Mouse (Mus musculus) kidney, postnatal 0 days (tissue): ENCODE data around the gene Eri3. TPM values are rescaled to one million over a fixed set of nuclear protein-coding genes. Genes with fewer than 3 reads are reported as not detected.
A peak's percentile ranks its signal among the peaks of the same experiment; 100 is the strongest.

Experiments used
- ATAC-seq: fragments of 200-750 bp; cut with Nextera tagmentation; replicated peaks from 2 replicates; pipeline ENCODE4 v1.8.0; 2017; ENCODE audit warnings: low read depth, moderate number of reproducible peaks, moderate TSS enrichment, moderate library complexity; ENCODE audit not compliant: low FRiP score
- DNase-seq: peaks from one replicate; pipeline ENCODE4 v3.0.0-alpha.2; 2016; ENCODE audit warnings: low spot score
- H3K27ac ChIP-seq: fragments of 300-500 bp; sonication (generic); 2 replicates; pipeline ENCODE4 v1.5.1; 2014; ENCODE audit warnings: mild to moderate bottlenecking
- H3K27me3 ChIP-seq: fragments of 300-500 bp; sonication (generic); 2 replicates; pipeline ENCODE4 v1.6.1; 2014; ENCODE audit warnings: low read length, mixed read lengths; ENCODE audit not compliant: insufficient read depth
- H3K36me3 ChIP-seq: fragments of 300-500 bp; sonication (generic); 2 replicates; pipeline ENCODE4 v1.6.1; 2014; ENCODE audit warnings: low read length, mixed read lengths; ENCODE audit not compliant: insufficient read depth
- H3K4me1 ChIP-seq: fragments of 300-500 bp; sonication (generic); replicated peaks from 2 replicates; pipeline ENCODE4 v1.6.1; 2014; ENCODE audit warnings: antibody characterized with exemption, low read length, mixed read lengths; ENCODE audit not compliant: insufficient read depth
- H3K4me2 ChIP-seq: fragments of 300-500 bp; sonication (generic); 2 replicates; pipeline ENCODE4 v1.6.1; 2014; ENCODE audit warnings: mild to moderate bottlenecking, low read length, moderate library complexity, mixed read lengths
- H3K4me3 ChIP-seq: fragments of 300-500 bp; sonication (generic); replicated peaks from 2 replicates; pipeline ENCODE4 v1.5.1; 2014; ENCODE audit warnings: low read depth, low read length
- H3K9ac ChIP-seq: fragments of 300-500 bp; sonication (generic); 2 replicates; pipeline ENCODE4 v1.6.1; 2014; ENCODE audit warnings: low read depth, low read length
- H3K9me3 ChIP-seq: fragments of 300-500 bp; sonication (generic); replicated peaks from 2 replicates; pipeline ENCODE4 v1.6.1; 2016; ENCODE audit warnings: low read length, inconsistent platforms, mixed read lengths
- CTCF ChIP-seq: IDR thresholded peaks from 2 replicates; pipeline ENCODE4 v1.5.1; 2016; ENCODE audit warnings: antibody characterized with exemption, low read depth, mild to moderate bottlenecking, moderate library complexity
- WGBS: fragments of 180-500 bp; shearing (Covaris S2); extraction: QIAGEN DNeasy Blood & Tissue Kit; methylation state at CpG from one replicate; pipeline ENCODE4 v1.1.7; 2014; 5-methylcytosine and 5-hydroxymethylcytosine counted together
- polyA plus RNA-seq: library from polyadenylated mRNA; unstranded; fragments of >200 nt; fragmentation: Nextera tagmentation; extraction: Ambion mirVana; gene quantifications from 2 replicates; pipeline ENCODE4 v1.2.1, GENCODE M21; 2015

The Eri3 gene
- polyA plus RNA-seq: 114 and 127 TPM in 2 replicates

DNA sequence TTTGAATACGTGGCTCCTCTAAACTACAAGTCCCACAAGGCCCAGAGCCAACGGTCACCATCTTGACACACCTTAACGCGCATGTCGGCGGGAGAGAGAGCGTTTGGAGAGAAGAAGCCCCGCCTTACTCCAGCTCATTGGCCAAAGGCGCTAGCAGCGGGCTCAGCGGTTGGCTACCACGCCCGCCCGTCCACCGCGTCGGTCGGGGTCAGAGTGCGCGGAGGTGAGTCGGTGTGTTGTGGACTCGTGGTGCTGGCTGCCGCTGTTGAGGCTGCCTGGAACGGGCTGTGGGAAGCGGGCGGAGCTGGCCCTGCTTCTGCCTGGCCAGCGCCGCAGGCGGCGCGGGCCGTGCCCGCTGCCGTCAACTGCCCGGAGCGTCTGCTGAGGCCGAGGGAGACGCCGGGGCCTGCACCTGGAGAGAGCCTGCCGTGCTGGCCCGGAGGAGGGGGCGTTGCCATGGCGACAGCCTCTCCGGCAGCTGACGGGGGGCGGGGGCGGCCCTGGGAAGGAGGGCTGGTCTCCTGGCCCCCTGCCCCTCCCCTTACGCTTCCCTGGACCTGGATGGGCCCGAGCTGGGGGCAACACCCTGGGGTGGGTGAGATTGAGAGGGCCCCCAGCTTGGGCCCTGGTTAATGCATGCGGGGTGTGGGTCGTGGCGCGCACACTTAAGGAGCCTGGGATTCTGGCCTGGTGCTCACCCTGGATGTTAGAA, at the start of gene Eri3:
Eri3 (plus strand) TSS at position 226 of the 712 bp plus-strand sequence.
- WGBS: under 1% methylated on average over 51 of the region's 53 CpGs
- peak within 1 kb of the TSS; percentile 70; the same call in 1 of the 2 replicates for H3K27ac ChIP-seq
- H3K9me3 ChIP-seq: no peaks in the 10 kb centered on the region
- H3K4me2 ChIP-seq: peak within 1 kb of the TSS; percentile 92
- H3K4me1 ChIP-seq: peaks cover 16% of the 10 kb centered on the region
- no peaks in the 10 kb centered on the region for H3K27me3 ChIP-seq
- TF ChIP-seq CTCF: no peak
- H3K36me3 ChIP-seq: no peaks in the 10 kb centered on the region
- peak within 1 kb of the TSS; percentile 85 for H3K9ac ChIP-seq
- DNase-seq: peak; percentile 99
- peak within 1 kb of the TSS; percentile 92 for H3K4me3 ChIP-seq
- ATAC-seq: peak; percentile 99

DNA sequence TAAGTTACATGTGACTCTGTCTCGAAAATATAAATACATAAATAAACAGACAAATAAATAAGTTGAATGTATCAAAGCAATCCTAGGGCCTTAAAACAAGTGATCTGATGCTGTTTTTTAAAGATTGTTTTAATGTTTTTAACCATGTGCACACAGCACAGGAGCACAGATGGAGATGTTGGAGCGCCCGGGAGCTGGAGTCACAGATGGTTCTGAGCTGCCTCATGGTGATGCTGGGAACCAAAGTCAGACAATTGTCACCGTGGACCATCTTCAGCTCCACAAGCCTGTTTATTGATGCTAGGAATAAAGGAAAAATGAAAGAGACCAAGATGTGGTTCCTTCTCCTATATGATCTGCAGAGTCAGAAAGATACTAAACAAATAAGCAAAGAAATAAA, 31.9 kb upstream of the Eri3 start:
- Histone ChIP-seq H3K27me3 (no peaks in the 10 kb centered on the region), H3K9ac (no peak overlapping the region), H3K36me3 (no peaks in the 10 kb centered on the region), H3K4me1 (no peaks in the 10 kb centered on the region), H3K4me2 (no peak overlapping the region), H3K9me3 (no peaks in the 10 kb centered on the region), H3K4me3 (no peak overlapping the region), H3K27ac (no peak overlapping the region)
- 90% methylated on average over 4 of the region's 4 CpGs for WGBS
- ATAC-seq (no peak), DNase-seq (no peak)
- TF ChIP-seq CTCF: no peak

- Histone ChIP-seq H3K4me2 (no peak overlapping the region), H3K27ac (no peak overlapping the region), H3K4me1 (no peaks in the 10 kb centered on the region), H3K9me3 (no peaks in the 10 kb centered on the region), H3K27me3 (no peaks in the 10 kb centered on the region), H3K4me3 (no peak overlapping the region), H3K36me3 (no peaks in the 10 kb centered on the region), H3K9ac (no peak overlapping the region)
- DNase-seq: no peak
- WGBS: 68% methylated on average over 2 of the region's 2 CpGs
- no peak; the same call in 1 of the 2 replicates for TF ChIP-seq CTCF
- no peak for ATAC-seq
Observed at GRCm38 (mm10) chr4:117521350-117521749, 28.8 kb upstream of the Eri3 start.

DNA sequence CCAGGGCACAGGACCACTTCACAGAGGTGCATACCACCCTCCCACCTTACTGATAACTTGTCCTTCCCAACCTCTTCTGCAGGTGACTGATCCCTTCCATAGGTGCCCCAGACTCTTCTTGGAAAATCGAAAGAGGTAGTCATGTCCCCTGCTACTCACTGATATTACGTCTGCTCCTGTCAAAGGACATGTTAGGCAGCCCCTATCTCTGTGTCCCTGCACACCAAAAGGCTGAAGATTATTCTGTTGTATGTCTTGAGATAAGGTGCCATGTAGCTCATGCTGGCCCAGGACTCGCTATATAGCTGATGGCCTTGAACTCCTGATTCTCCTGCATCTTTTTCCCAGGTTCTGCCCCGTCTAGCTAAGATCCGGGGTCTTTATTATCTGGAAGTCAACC, 24.2 kb upstream of the Eri3 start:
- ATAC-seq: no peak
- H3K27me3 ChIP-seq: no peaks in the 10 kb centered on the region; the same call in 1 of the 2 replicates
- no peak for TF ChIP-seq CTCF
- no peak for DNase-seq
- no peak overlapping the region for H3K4me2 ChIP-seq
- H3K9ac ChIP-seq: no peak overlapping the region
- H3K4me3 ChIP-seq: no peak overlapping the region
- H3K4me1 ChIP-seq: no peaks in the 10 kb centered on the region
- no peaks in the 10 kb centered on the region for H3K9me3 ChIP-seq
- H3K36me3 ChIP-seq: no peaks in the 10 kb centered on the region
- 87% methylated on average over 5 of the region's 5 CpGs for WGBS
- no peak overlapping the region for H3K27ac ChIP-seq

GRCm38 (mm10) chr4:117527116-117527899, 22.9 kb upstream of the Eri3 start:
- H3K27ac ChIP-seq: no peak overlapping the region
- no peaks in the 10 kb centered on the region for H3K4me1 ChIP-seq
- DNase-seq (no peak), ATAC-seq (no peak; the same call in 1 of the 2 replicates)
- no peaks in the 10 kb centered on the region; the same call in 1 of the 2 replicates for H3K27me3 ChIP-seq
- H3K9me3 ChIP-seq: no peaks in the 10 kb centered on the region
- 47% methylated on average over 9 of the region's 9 CpGs for WGBS
- H3K4me3 ChIP-seq: no peak overlapping the region
- no peak overlapping the region for H3K9ac ChIP-seq
- no peak overlapping the region for H3K4me2 ChIP-seq
- no peaks in the 10 kb centered on the region for H3K36me3 ChIP-seq
- no peak for TF ChIP-seq CTCF

GRCm38 (mm10) chr4:117527952-117528351, 22.2 kb upstream of the Eri3 start:
- DNase-seq (peak; percentile 80), ATAC-seq (no peak)
- H3K9me3 ChIP-seq: no peaks in the 10 kb centered on the region
- H3K4me1 ChIP-seq: no peaks in the 10 kb centered on the region
- no peaks in the 10 kb centered on the region; the same call in 1 of the 2 replicates for H3K27me3 ChIP-seq
- 23% methylated on average over 1 of the region's 1 CpGs for WGBS
- no peak overlapping the region for H3K4me3 ChIP-seq
- peak; percentile 88 for TF ChIP-seq CTCF
- H3K4me2 ChIP-seq: no peak overlapping the region
- H3K36me3 ChIP-seq: no peaks in the 10 kb centered on the region
- no peak overlapping the region for H3K27ac ChIP-seq
- H3K9ac ChIP-seq: no peak overlapping the region
